Mouse (Mus musculus) stomach, embryonic 16.5 days (tissue): Measurements from ENCODE around the gene Col4a3. TPM values are rescaled to one million over a fixed set of nuclear protein-coding genes. Genes with fewer than 3 reads are reported as not detected.

Source experiments
- ATAC-seq: fragments of 200-750 bp; cut with Nextera tagmentation; 2 replicates; pipeline ENCODE4 v1.8.0; 2017; ENCODE audit warnings: moderate number of reproducible peaks, moderate TSS enrichment; ENCODE audit not compliant: insufficient read depth, low FRiP score
- H3K27ac ChIP-seq: fragments of 300-500 bp; sonication (generic); 2 replicates; pipeline ENCODE4 v1.5.1; 2014; ENCODE audit warnings: low read length
- H3K27me3 ChIP-seq: fragments of 300-500 bp; sonication (generic); 2 replicates; pipeline ENCODE4 v1.6.1; 2014; ENCODE audit warnings: low read length, control low read depth, mixed read lengths; ENCODE audit not compliant: control insufficient read depth, insufficient read depth
- H3K36me3 ChIP-seq: fragments of 300-500 bp; sonication (generic); 2 replicates; pipeline ENCODE4 v1.6.1; 2014; ENCODE audit warnings: low read length; ENCODE audit not compliant: control insufficient read depth, insufficient read depth
- H3K4me1 ChIP-seq: fragments of 300-500 bp; sonication (generic); 2 replicates; pipeline ENCODE4 v1.6.1; 2014; ENCODE audit warnings: low read length, control low read depth, mixed read lengths; ENCODE audit not compliant: control insufficient read depth, insufficient read depth
- H3K4me2 ChIP-seq: fragments of 300-500 bp; sonication (generic); 2 replicates; pipeline ENCODE4 v1.6.1; 2014; ENCODE audit warnings: low read depth, low read length, mixed read lengths
- H3K4me3 ChIP-seq: fragments of 300-500 bp; sonication (generic); replicated peaks from 2 replicates; pipeline ENCODE4 v1.5.1; 2014; ENCODE audit warnings: mild to moderate bottlenecking, low read length
- H3K9ac ChIP-seq: fragments of 300-500 bp; sonication (generic); 2 replicates; pipeline ENCODE4 v1.6.1; 2014; ENCODE audit warnings: low read length
- H3K9me3 ChIP-seq: fragments of 300-500 bp; sonication (generic); replicated peaks from 2 replicates; pipeline ENCODE4 v1.6.1; 2016; ENCODE audit warnings: low read length, control low read depth; ENCODE audit not compliant: control insufficient read depth
- WGBS: fragments of 180-500 bp; shearing (Covaris S2); extraction: QIAGEN DNeasy Blood & Tissue Kit; methylation state at CpG from one replicate; pipeline ENCODE4 v1.1.7; 2014; 5-methylcytosine and 5-hydroxymethylcytosine counted together
- polyA plus RNA-seq: library from polyadenylated mRNA; unstranded; fragments of >200 nt; fragmentation: Nextera tagmentation; extraction: Ambion mirVana; gene quantifications from 2 replicates; pipeline ENCODE4 v1.2.1, GENCODE M21; 2015

Gene Col4a3
- polyA plus RNA-seq, 1 experiment from 2014 or later, result 0.63 TPM

GRCm38 (mm10) chr1:82560223-82560622, 26.5 kb upstream of the Col4a3 start:
- H3K4me1 ChIP-seq, result no peaks in the 10 kb centered on the region
- no peak overlapping the region for H3K27ac ChIP-seq
- H3K27me3 ChIP-seq, result no peaks in the 10 kb centered on the region
- no peak overlapping the region for H3K4me2 ChIP-seq
- H3K36me3 ChIP-seq, result no peaks in the 10 kb centered on the region
- no peaks in the 10 kb centered on the region for H3K9me3 ChIP-seq
- no peak overlapping the region for H3K4me3 ChIP-seq
- peak; percentile 17; the same call in 1 of the 2 replicates for ATAC-seq
- WGBS, result 56% methylated on average over 4 of the region's 4 CpGs
- H3K9ac ChIP-seq, result no peak overlapping the region

DNA sequence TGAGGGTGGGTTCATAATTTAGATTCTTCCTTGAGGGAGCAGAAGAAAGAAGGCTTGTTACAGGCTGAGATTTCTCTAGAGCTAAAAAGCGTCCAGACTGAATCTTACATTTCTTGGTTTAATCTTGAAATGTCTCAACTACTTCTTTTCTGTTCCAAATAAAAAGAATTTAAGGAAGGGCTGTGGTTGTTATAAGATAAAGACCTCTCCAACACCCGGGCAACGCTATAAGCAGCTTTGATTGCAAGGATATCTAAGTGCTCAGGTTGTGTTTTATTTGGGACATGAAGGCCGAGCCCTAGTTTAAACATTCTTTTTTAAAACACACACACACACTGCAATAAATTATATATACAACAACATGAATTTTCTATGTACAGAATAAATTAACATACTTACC, 17.3 kb upstream of the Col4a3 start:
- no peaks in the 10 kb centered on the region for H3K9me3 ChIP-seq
- no peaks in the 10 kb centered on the region for H3K4me1 ChIP-seq
- no peak overlapping the region for H3K4me3 ChIP-seq
- H3K27me3 ChIP-seq, result no peaks in the 10 kb centered on the region
- no peak overlapping the region for H3K27ac ChIP-seq
- WGBS, result 71% methylated on average over 4 of the region's 4 CpGs
- H3K36me3 ChIP-seq, result no peaks in the 10 kb centered on the region
- no peak overlapping the region for H3K9ac ChIP-seq
- ATAC-seq, result no peak
- no peak overlapping the region for H3K4me2 ChIP-seq

GRCm38 (mm10) chr1:82571758-82572157, 15.0 kb upstream of the Col4a3 start:
- H3K4me1 ChIP-seq, result no peaks in the 10 kb centered on the region
- no peaks in the 10 kb centered on the region for H3K36me3 ChIP-seq
- no peak overlapping the region for H3K9ac ChIP-seq
- 64% methylated on average over 1 of the region's 1 CpGs for WGBS
- H3K27ac ChIP-seq, result no peak overlapping the region
- H3K9me3 ChIP-seq, result no peaks in the 10 kb centered on the region
- H3K4me2 ChIP-seq, result no peak overlapping the region
- no peak overlapping the region for H3K4me3 ChIP-seq
- no peaks in the 10 kb centered on the region for H3K27me3 ChIP-seq
- ATAC-seq, result no peak

- H3K27me3 ChIP-seq, result no peaks in the 10 kb centered on the region
- no peak overlapping the region for H3K27ac ChIP-seq
- H3K4me3 ChIP-seq, result no peak overlapping the region
- H3K36me3 ChIP-seq, result no peaks in the 10 kb centered on the region
- H3K4me2 ChIP-seq, result no peak overlapping the region
- WGBS, result 84% methylated on average over 3 of the region's 3 CpGs
- ATAC-seq, result no peak
- no peaks in the 10 kb centered on the region for H3K4me1 ChIP-seq
- H3K9me3 ChIP-seq, result no peaks in the 10 kb centered on the region
- no peak overlapping the region for H3K9ac ChIP-seq
Measured at GRCm38 (mm10) chr1:82575681-82576080, 11.0 kb upstream of the Col4a3 start.

DNA sequence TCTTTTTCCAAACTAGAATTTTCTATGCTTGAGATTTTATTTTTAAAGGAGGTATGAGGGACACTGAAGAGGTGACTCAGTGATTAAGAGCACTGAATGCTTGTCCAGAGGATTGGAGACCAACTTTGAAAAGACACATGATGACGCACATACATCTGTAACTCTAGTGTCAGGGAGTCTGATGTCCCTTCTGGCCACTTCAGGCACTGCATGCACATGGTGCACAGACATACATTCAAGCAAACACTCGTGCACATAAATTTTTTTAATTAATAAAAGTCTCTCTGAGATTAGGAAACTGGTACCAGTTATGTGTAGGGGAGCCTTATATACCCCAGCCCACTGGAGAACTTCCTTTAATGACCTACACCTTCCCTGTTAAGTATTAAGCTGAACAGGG, 10.5 kb upstream of the Col4a3 start:
- Histone ChIP-seq H3K27ac (no peak overlapping the region), H3K4me3 (no peak overlapping the region), H3K36me3 (no peaks in the 10 kb centered on the region), H3K27me3 (no peaks in the 10 kb centered on the region), H3K4me1 (no peaks in the 10 kb centered on the region), H3K4me2 (no peak overlapping the region), H3K9me3 (no peaks in the 10 kb centered on the region), H3K9ac (no peak overlapping the region)
- ATAC-seq, result no peak
- 79% methylated on average over 2 of the region's 2 CpGs for WGBS

DNA sequence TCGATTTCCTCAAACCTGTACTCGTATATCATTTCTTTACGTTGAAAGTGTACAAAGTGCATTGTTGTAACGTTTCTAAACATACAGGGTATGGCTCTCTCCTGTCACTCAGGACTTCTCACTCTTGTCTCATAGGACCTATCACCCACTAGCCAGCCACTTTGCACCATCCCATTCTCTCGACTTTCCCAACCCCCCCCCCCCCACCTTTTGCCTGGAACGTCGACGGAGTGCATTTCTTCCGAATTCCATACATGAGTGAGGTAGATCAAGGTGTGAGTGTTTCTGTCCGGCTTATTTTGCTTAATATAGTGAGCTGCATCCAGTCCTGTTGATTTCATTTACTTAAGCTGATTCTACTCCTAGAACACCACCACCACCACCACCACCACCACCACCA, 9.4 kb upstream of the Col4a3 start:
- no peak for ATAC-seq
- H3K9me3 ChIP-seq, result no peaks in the 10 kb centered on the region
- no peak overlapping the region for H3K4me2 ChIP-seq
- H3K4me1 ChIP-seq, result no peaks in the 10 kb centered on the region
- H3K4me3 ChIP-seq, result no peak overlapping the region
- no peak overlapping the region for H3K9ac ChIP-seq
- WGBS, result 86% methylated on average over 10 of the region's 10 CpGs
- no peaks in the 10 kb centered on the region for H3K36me3 ChIP-seq
- H3K27me3 ChIP-seq, result no peaks in the 10 kb centered on the region
- no peak overlapping the region for H3K27ac ChIP-seq

DNA sequence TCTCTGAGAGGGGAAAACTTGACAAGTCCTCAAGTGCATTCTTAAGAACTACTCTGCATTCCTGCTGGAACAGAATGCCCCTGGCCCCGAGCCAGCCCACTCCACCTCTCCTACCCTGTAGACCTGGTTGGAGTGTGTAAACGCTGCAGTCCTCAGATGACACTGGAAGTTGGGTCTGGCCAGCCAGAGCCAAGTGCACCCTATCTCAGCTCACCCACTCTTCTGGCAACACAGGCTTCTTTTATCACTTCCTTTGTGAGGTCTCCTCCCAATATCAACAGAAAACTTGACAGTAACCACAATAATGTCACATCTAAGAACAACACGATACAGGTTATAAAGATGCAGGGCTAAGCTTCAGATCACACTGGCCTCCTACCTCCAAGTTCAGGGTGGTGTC, 8.8 kb upstream of the Col4a3 start:
- Histone ChIP-seq H3K9me3 (no peaks in the 10 kb centered on the region), H3K36me3 (no peaks in the 10 kb centered on the region), H3K4me1 (no peaks in the 10 kb centered on the region), H3K27ac (no peak overlapping the region), H3K4me3 (no peak overlapping the region), H3K27me3 (no peaks in the 10 kb centered on the region), H3K9ac (no peak overlapping the region), H3K4me2 (no peak overlapping the region)
- 46% methylated on average over 3 of the region's 3 CpGs for WGBS
- no peak for ATAC-seq

DNA sequence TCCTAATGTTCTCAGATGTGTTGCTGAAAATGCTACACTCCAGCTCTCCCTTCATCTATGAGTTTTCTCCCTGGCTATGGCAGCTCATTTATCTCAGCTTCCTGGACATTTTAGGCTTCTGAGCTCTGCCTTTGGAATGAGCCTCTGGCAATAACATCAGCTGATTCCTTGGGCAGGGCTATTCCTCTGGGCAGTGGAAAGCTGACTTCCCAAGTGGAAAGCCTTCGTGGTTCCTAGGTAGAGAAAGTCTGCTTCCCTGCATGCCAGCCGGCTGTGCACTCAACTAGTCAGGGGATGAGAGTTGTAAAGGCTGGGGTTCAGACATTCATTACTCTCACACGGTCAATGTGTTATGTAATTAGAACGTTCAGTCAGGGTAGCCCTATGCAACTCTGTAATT, 8.4 kb upstream of the Col4a3 start:
- H3K4me3 ChIP-seq, result no peak overlapping the region
- no peaks in the 10 kb centered on the region for H3K36me3 ChIP-seq
- H3K27ac ChIP-seq, result no peak overlapping the region

GRCm38 (mm10) chr1:82585981-82586380, 740 bp upstream of the Col4a3 start:
- ATAC-seq, result no peak
- peaks cover 3% of the 10 kb centered on the region; the same call in 1 of the 2 replicates for H3K4me1 ChIP-seq
- H3K4me3 ChIP-seq, result no peak overlapping the region
- peak overlapping the region; percentile 72; the same call in 1 of the 2 replicates for H3K4me2 ChIP-seq
- H3K9ac ChIP-seq, result no peak overlapping the region
- no peak overlapping the region for H3K27ac ChIP-seq
- no peaks in the 10 kb centered on the region for H3K27me3 ChIP-seq
- H3K36me3 ChIP-seq, result no peaks in the 10 kb centered on the region
- 79% methylated on average over 7 of the region's 7 CpGs for WGBS
- H3K9me3 ChIP-seq, result no peaks in the 10 kb centered on the region

More for the DNA sequence above, 8.4 kb upstream of the Col4a3 start:
- H3K4me1 ChIP-seq, result no peaks in the 10 kb centered on the region
- no peaks in the 10 kb centered on the region for H3K27me3 ChIP-seq
- WGBS, result 63% methylated on average over 4 of the region's 4 CpGs
- no peak overlapping the region for H3K9ac ChIP-seq
- no peaks in the 10 kb centered on the region for H3K9me3 ChIP-seq
- no peak overlapping the region for H3K4me2 ChIP-seq
- no peak for ATAC-seq

DNA sequence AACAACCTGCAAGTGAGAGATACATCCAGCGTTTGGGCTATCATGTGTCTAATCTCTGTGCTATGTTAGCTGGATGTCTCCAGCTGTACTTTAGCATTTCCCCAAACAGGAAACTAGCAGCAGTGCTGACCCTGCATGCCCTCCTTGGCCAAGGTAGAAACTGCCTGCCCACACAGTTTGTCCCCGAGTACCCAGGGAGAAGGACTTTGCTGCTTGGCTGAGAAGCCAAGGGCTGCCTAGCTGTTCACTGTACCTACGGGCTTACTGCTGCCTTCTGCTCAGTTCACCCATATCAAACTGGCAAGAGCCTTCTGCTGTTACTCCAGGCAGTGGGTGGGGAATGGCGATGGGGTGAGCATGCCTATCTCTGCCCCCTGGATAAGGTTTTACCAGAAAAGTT, 3.5 kb downstream of the Col4a3 start:
- no peak for ATAC-seq
- H3K4me1 ChIP-seq, result peaks cover 3% of the 10 kb centered on the region; the same call in 1 of the 2 replicates
- WGBS, result 55% methylated on average over 4 of the region's 4 CpGs

More for the DNA sequence above, 3.5 kb downstream of the Col4a3 start:
- no peak overlapping the region for H3K4me3 ChIP-seq
- no peak overlapping the region for H3K9ac ChIP-seq
- H3K27ac ChIP-seq, result no peak overlapping the region
- no peaks in the 10 kb centered on the region for H3K9me3 ChIP-seq
- H3K4me2 ChIP-seq, result no peak overlapping the region
- H3K27me3 ChIP-seq, result no peaks in the 10 kb centered on the region
- no peaks in the 10 kb centered on the region for H3K36me3 ChIP-seq
